In genomic region chr3:21149618-21150017, GRCm38 (mm10) we compare ENCODE assay signal across 25 mouse cellular contexts.
DNase-seq lines count a peak whose midpoint lies in the region; ATAC-seq and TF ChIP-seq lines count a peak whose summit lies in the region.
"Had no signal": no experiment of that assay in that cellular context is flagged by ENCODE, and none has a peak within 500 bp of the region (broad histone marks: within the 10 kb centered on the region; RNA-seq: fewer than 3 reads in every experiment).

No protein-coding gene starts in this region.

- no peak overlapping the region for H3K4me2 ChIP-seq in intestine, embryonic 16.5 days (ENCODE audit: low read depth, low read length)
- H3K4me2 ChIP-seq in stomach, embryonic 16.5 days (ENCODE audit: low read depth, low read length), result no peak overlapping the region
- H3K4me2 ChIP-seq in midbrain, postnatal 0 days (ENCODE audit: low read depth, low read length, poor library complexity, severe bottlenecking), result no peak overlapping the region
- H3K4me2 ChIP-seq: embryonic facial prominence, embryonic 13.5 days; embryonic facial prominence, embryonic 15.5 days; forebrain, embryonic 12.5 days had no signal

- no peaks in the 10 kb centered on the region for H3K9me3 ChIP-seq in intestine, embryonic 16.5 days (ENCODE audit: control insufficient read depth, low read length)
- H3K9me3 ChIP-seq in stomach, embryonic 16.5 days (replicated peaks; ENCODE audit: control insufficient read depth, low read length), result no peaks in the 10 kb centered on the region
- H3K9me3 ChIP-seq in midbrain, postnatal 0 days (ENCODE audit: low read length), result no peaks in the 10 kb centered on the region
- H3K9me3 ChIP-seq: embryonic facial prominence, embryonic 15.5 days; forebrain, embryonic 12.5 days had no signal

- DNase-seq in large intestine, adult 2 months (ENCODE audit: low read depth, low spot score), result peak; percentile 21
- no peak for DNase-seq in gastrocnemius, adult 8-10 months (ENCODE audit: low spot score in 2 of 2)
- DNase-seq in layer of hippocampus, adult 2 months (ENCODE audit: low spot score in 2 of 2), result no peak
- DNase-seq in midbrain, postnatal 0 days (ENCODE audit: low spot score), result no peak
- no peak for DNase-seq in Muller cell, postnatal 12 days (ENCODE audit: inconsistent ontology term)
- DNase-seq: adrenal gland, adult 8-10 months; adrenal gland, postnatal 14 days; adrenal gland, postnatal 36 days; cerebellum, adult 18-20 months; cerebellum, adult 8-10 months; cerebellum, adult 9-11 months; cerebellum, postnatal 14 days; cerebellum, postnatal 36 days; embryo, embryonic 11 days had no signal

- no peaks in the 10 kb centered on the region for H3K36me3 ChIP-seq in intestine, embryonic 16.5 days (ENCODE audit: control insufficient read depth, insufficient read depth, low read length)
- no peaks in the 10 kb centered on the region for H3K36me3 ChIP-seq in stomach, embryonic 16.5 days (ENCODE audit: control insufficient read depth, insufficient read depth, low read length)
- no peaks in the 10 kb centered on the region for H3K36me3 ChIP-seq in midbrain, postnatal 0 days (ENCODE audit: insufficient read depth, low read length)
- H3K36me3 ChIP-seq: embryonic facial prominence, embryonic 13.5 days; embryonic facial prominence, embryonic 15.5 days; forebrain, embryonic 10.5 days; forebrain, embryonic 12.5 days had no signal

- H3K27ac ChIP-seq in intestine, embryonic 16.5 days (ENCODE audit: low read length), result no peak overlapping the region
- H3K27ac ChIP-seq in stomach, embryonic 16.5 days (ENCODE audit: low read length), result no peak overlapping the region
- H3K27ac ChIP-seq in layer of hippocampus, adult 2 months, result no peak overlapping the region
- H3K27ac ChIP-seq in midbrain, postnatal 0 days (ENCODE audit: low read depth, low read length), result no peak overlapping the region
- H3K27ac ChIP-seq: embryonic facial prominence, embryonic 13.5 days; embryonic facial prominence, embryonic 15.5 days; forebrain, embryonic 10.5 days; forebrain, embryonic 12.5 days had no signal

- no peak for TF ChIP-seq CTCF in layer of hippocampus, adult 2 months (conservative IDR thresholded peaks at IDR 0.05)
- TF ChIP-seq CTCF in midbrain, postnatal 0 days (IDR thresholded peaks at IDR 0.05), result no peak

- no peak overlapping the region for H3K4me3 ChIP-seq in intestine, embryonic 16.5 days (ENCODE audit: low read length)
- H3K4me3 ChIP-seq in stomach, embryonic 16.5 days (replicated peaks; ENCODE audit: low read length), result no peak overlapping the region
- no peak overlapping the region for H3K4me3 ChIP-seq in layer of hippocampus, adult 2 months
- no peak overlapping the region for H3K4me3 ChIP-seq in midbrain, postnatal 0 days (ENCODE audit: low read depth, low read length)
- H3K4me3 ChIP-seq: embryonic facial prominence, embryonic 13.5 days; embryonic facial prominence, embryonic 15.5 days; erythroblast, embryonic 14.5 days; forebrain, embryonic 10.5 days; forebrain, embryonic 12.5 days had no signal

- H3K4me1 ChIP-seq in intestine, embryonic 16.5 days (ENCODE audit: control insufficient read depth, insufficient read depth, low read length), result no peaks in the 10 kb centered on the region
- H3K4me1 ChIP-seq in stomach, embryonic 16.5 days (ENCODE audit: control insufficient read depth, insufficient read depth, low read length), result no peaks in the 10 kb centered on the region
- H3K4me1 ChIP-seq in midbrain, postnatal 0 days (ENCODE audit: insufficient read depth, low read length), result no peaks in the 10 kb centered on the region
- H3K4me1 ChIP-seq: embryonic facial prominence, embryonic 13.5 days; embryonic facial prominence, embryonic 15.5 days; forebrain, embryonic 10.5 days; forebrain, embryonic 12.5 days had no signal

- no peak overlapping the region for H3K9ac ChIP-seq in intestine, embryonic 16.5 days (ENCODE audit: low read depth, low read length)
- H3K9ac ChIP-seq in stomach, embryonic 16.5 days (ENCODE audit: low read length), result no peak overlapping the region
- H3K9ac ChIP-seq in midbrain, postnatal 0 days (replicated peaks; ENCODE audit: low read length, poor library complexity, severe bottlenecking), result no peak overlapping the region
- H3K9ac ChIP-seq: embryonic facial prominence, embryonic 13.5 days; embryonic facial prominence, embryonic 15.5 days; forebrain, embryonic 12.5 days had no signal

- peak; percentile 99 for ATAC-seq in intestine, embryonic 16.5 days
- peak; percentile 60 for ATAC-seq in stomach, embryonic 16.5 days (ENCODE audit: insufficient read depth, low FRiP score)
- no peak for ATAC-seq in midbrain, postnatal 0 days (ENCODE audit: low FRiP score)
- ATAC-seq: activated CD4-positive, CD25-positive, alpha-beta regulatory T cell, adult 4 months; forebrain, embryonic 14.5 days; forebrain, embryonic 16.5 days; Patski had no signal

- no peaks in the 10 kb centered on the region for H3K27me3 ChIP-seq in intestine, embryonic 16.5 days (replicated peaks; ENCODE audit: control insufficient read depth, insufficient read depth, low read length)
- H3K27me3 ChIP-seq in stomach, embryonic 16.5 days (ENCODE audit: control insufficient read depth, insufficient read depth, low read length), result no peaks in the 10 kb centered on the region
- no peaks in the 10 kb centered on the region for H3K27me3 ChIP-seq in midbrain, postnatal 0 days (ENCODE audit: insufficient read depth, low read length)
- H3K27me3 ChIP-seq: embryonic facial prominence, embryonic 13.5 days; embryonic facial prominence, embryonic 15.5 days; forebrain, embryonic 12.5 days; Patski had no signal
